Mouse (Mus musculus) neutrophil, adult 5-6 weeks (primary cell): ENCODE data around the gene Gm10553. TPM values are rescaled to one million over a fixed set of nuclear protein-coding genes. Genes with fewer than 3 reads are reported as not detected.
"Not testable (repeated sequence)": the region's sequence is repeated elsewhere in the genome, so short reads cannot be mapped to it uniquely, and the experiment has no call there.

Experiments
- ATAC-seq: fragments of 151-379, 151-347 bp; 2 replicates; pipeline ENCODE4 v1.8.0; 2017; ENCODE audit warnings: mild to moderate bottlenecking, moderate TSS enrichment; ENCODE audit not compliant: insufficient number of reproducible peaks, poor library complexity, low FRiP score, severe bottlenecking; ENCODE audit errors: extremely low read depth
- total RNA-seq: library from RNA; stranded (forward); fragments of 200-1000 nt; gene quantifications from 2 replicates; pipeline ENCODE4 v1.2.3, GENCODE M21; 2017

Gm10553 gene
- not detected in 2 replicates for total RNA-seq

GRCm38 (mm10) chr1:85099864-85100263 lies at the start of gene Gm10553:
Gene Gm10553 (plus strand): TSS chr1:85100164.
- not testable (repeated sequence) for ATAC-seq

- not testable (repeated sequence) for ATAC-seq
Measured at GRCm38 (mm10) chr1:85071690-85072089, 28.3 kb upstream of the Gm10553 start.

GRCm38 (mm10) chr1:85073099-85073498 lies 26.9 kb upstream of the Gm10553 start:
- not testable (repeated sequence) for ATAC-seq

- ATAC-seq: not testable (repeated sequence)
Measured at GRCm38 (mm10) chr1:85084803-85085202, 15.2 kb upstream of the Gm10553 start.

GRCm38 (mm10) chr1:85086211-85086610 lies 13.8 kb upstream of the Gm10553 start:
- not testable (repeated sequence) for ATAC-seq

GRCm38 (mm10) chr1:85092169-85092568 lies 7.8 kb upstream of the Gm10553 start:
- ATAC-seq: not testable (repeated sequence)

- not testable (repeated sequence) for ATAC-seq
Measured at GRCm38 (mm10) chr1:85093011-85093572, 6.9 kb upstream of the Gm10553 start.

- ATAC-seq: not testable (repeated sequence)
Measured at GRCm38 (mm10) chr1:85099081-85099480, 883 bp upstream of the Gm10553 start.

- ATAC-seq: not testable (repeated sequence)
Measured at GRCm38 (mm10) chr1:85101754-85102153, 1.8 kb downstream of the Gm10553 start.

GRCm38 (mm10) chr1:85105336-85105735 lies 5.4 kb downstream of the Gm10553 start:
- ATAC-seq: not testable (repeated sequence)

- not testable (repeated sequence) for ATAC-seq
Measured at GRCm38 (mm10) chr1:85106013-85106412, 6.0 kb downstream of the Gm10553 start.

GRCm38 (mm10) chr1:85109753-85110152 lies 9.8 kb downstream of the Gm10553 start, which contains the start of gene A530032D15Rik:
Gene A530032D15Rik (minus strand): TSS chr1:85109853.
- ATAC-seq: not testable (repeated sequence)

GRCm38 (mm10) chr1:85110876-85111275 lies 10.9 kb downstream of the Gm10553 start:
- not testable (repeated sequence) for ATAC-seq

- ATAC-seq: not testable (repeated sequence)
Measured at GRCm38 (mm10) chr1:85111572-85111971, 11.6 kb downstream of the Gm10553 start.

GRCm38 (mm10) chr1:85112266-85112665 lies 12.3 kb downstream of the Gm10553 start:
- not testable (repeated sequence) for ATAC-seq

GRCm38 (mm10) chr1:85112889-85113288 lies 12.9 kb downstream of the Gm10553 start:
- ATAC-seq: not testable (repeated sequence)

- not testable (repeated sequence) for ATAC-seq
Measured at GRCm38 (mm10) chr1:85114078-85114477, 14.1 kb downstream of the Gm10553 start.

- not testable (repeated sequence) for ATAC-seq
Measured at GRCm38 (mm10) chr1:85114666-85115402, 14.9 kb downstream of the Gm10553 start.

- ATAC-seq: not testable (repeated sequence)
Measured at GRCm38 (mm10) chr1:85117537-85117936, 17.6 kb downstream of the Gm10553 start.

- ATAC-seq: not testable (repeated sequence)
Measured at GRCm38 (mm10) chr1:85118341-85118740, 18.4 kb downstream of the Gm10553 start.
